Mouse (Mus musculus) embryonic facial prominence, embryonic 13.5 days (tissue): ENCODE data around the gene Hist1h1c. TPM values are rescaled to one million over a fixed set of nuclear protein-coding genes. Genes with fewer than 3 reads are reported as not detected.
"Not testable (repeated sequence)": the region's sequence is repeated elsewhere in the genome, so short reads cannot be mapped to it uniquely, and the experiment has no call there.

ENCODE experiments used
- ATAC-seq: fragments of 200-750 bp; cut with Nextera tagmentation; 2 replicates; pipeline ENCODE4 v1.8.0; 2017; ENCODE audit warnings: low read depth; ENCODE audit not compliant: insufficient number of reproducible peaks, insufficient read depth, low FRiP score, low TSS enrichment
- H3K27ac ChIP-seq: fragments of 300-500 bp; sonication (generic); 2 replicates; pipeline ENCODE4 v1.5.1; 2015; ENCODE audit warnings: moderate library complexity, mild to moderate bottlenecking, inconsistent platforms
- H3K27me3 ChIP-seq: fragments of 300-500 bp; sonication (generic); 2 replicates; pipeline ENCODE4 v1.6.1; 2015; ENCODE audit warnings: mild to moderate bottlenecking, inconsistent platforms
- H3K36me3 ChIP-seq: fragments of 300-500 bp; sonication (generic); 2 replicates; pipeline ENCODE4 v1.6.1; 2015; ENCODE audit warnings: mild to moderate bottlenecking, inconsistent platforms
- H3K4me1 ChIP-seq: fragments of 300-500 bp; sonication (generic); 2 replicates; pipeline ENCODE4 v1.6.1; 2015; ENCODE audit warnings: inconsistent platforms
- H3K4me2 ChIP-seq: fragments of 300-500 bp; sonication (generic); 2 replicates; pipeline ENCODE4 v1.6.1; 2015; ENCODE audit warnings: moderate library complexity, mild to moderate bottlenecking, inconsistent platforms
- H3K4me3 ChIP-seq: fragments of 300-500 bp; sonication (generic); 2 replicates; pipeline ENCODE4 v1.5.1; 2015; ENCODE audit warnings: mild to moderate bottlenecking, inconsistent platforms
- H3K9ac ChIP-seq: fragments of 300-500 bp; sonication (generic); 2 replicates; pipeline ENCODE4 v1.6.1; 2015; ENCODE audit warnings: mild to moderate bottlenecking, inconsistent platforms
- H3K9me3 ChIP-seq: fragments of 300-500 bp; sonication (generic); 2 replicates; pipeline ENCODE4 v1.6.1; 2016; ENCODE audit warnings: inconsistent platforms
- WGBS: fragments of 180-500 bp; shearing (Covaris S2); methylation state at CpG from one replicate; pipeline ENCODE4 v1.1.7; 2015; ENCODE audit warnings: mixed read lengths; 5-methylcytosine and 5-hydroxymethylcytosine counted together
- polyA plus RNA-seq: library from polyadenylated mRNA; unstranded; fragments of >200 nt; fragmentation: Nextera tagmentation; extraction: Ambion mirVana; gene quantifications from 2 replicates; pipeline ENCODE4 v1.2.1, GENCODE M21; 2015

Gene Hist1h1c
- polyA plus RNA-seq, 1 experiment from 2014 or later = 25.0 TPM

GRCm38 (mm10) chr13:23739922-23740252 lies 1.3 kb downstream of the Hist1h1c start:
- Histone ChIP-seq H3K9me3 (no peaks in the 10 kb centered on the region), H3K27ac (peak overlapping the region; percentile 99), H3K9ac (peak overlapping the region; percentile 89), H3K4me3 (peak overlapping the region; percentile 65), H3K4me2 (peak overlapping the region; percentile 97), H3K27me3 (no peaks in the 10 kb centered on the region), H3K4me1 (peaks cover 17% of the 10 kb centered on the region), H3K36me3 (no peaks in the 10 kb centered on the region)
- ATAC-seq = no peak; the same call in 1 of the 2 replicates
- WGBS = 1% methylated on average over 14 of the region's 14 CpGs

- Histone ChIP-seq H3K27ac (peak overlapping the region; percentile 99), H3K4me1 (peaks cover 17% of the 10 kb centered on the region), H3K27me3 (no peaks in the 10 kb centered on the region), H3K4me3 (peak overlapping the region; percentile 65), H3K4me2 (peak overlapping the region; percentile 97), H3K9ac (peak overlapping the region; percentile 89), H3K9me3 (no peaks in the 10 kb centered on the region), H3K36me3 (no peaks in the 10 kb centered on the region)
- no peak for ATAC-seq
- 25% methylated on average over 13 of the region's 13 CpGs for WGBS
These were observed 1.7 kb downstream of the Hist1h1c start for GRCm38 (mm10) chr13:23740256-23740840.

GRCm38 (mm10) chr13:23740910-23741309 lies 2.3 kb downstream of the Hist1h1c start:
- 47% methylated on average over 5 of the region's 5 CpGs for WGBS
- Histone ChIP-seq H3K9ac (no peak overlapping the region), H3K36me3 (no peaks in the 10 kb centered on the region), H3K27ac (peak overlapping the region; percentile 99), H3K9me3 (no peaks in the 10 kb centered on the region), H3K4me1 (peaks cover 17% of the 10 kb centered on the region), H3K4me3 (peak overlapping the region; percentile 65; the same call in 1 of the 2 replicates), H3K4me2 (peak overlapping the region; percentile 97), H3K27me3 (no peaks in the 10 kb centered on the region)
- no peak for ATAC-seq

- Histone ChIP-seq H3K27me3 (no peaks in the 10 kb centered on the region), H3K4me2 (no peak overlapping the region), H3K36me3 (no peaks in the 10 kb centered on the region), H3K4me1 (peaks cover 18% of the 10 kb centered on the region), H3K4me3 (no peak overlapping the region), H3K9me3 (no peaks in the 10 kb centered on the region), H3K27ac (no peak overlapping the region), H3K9ac (no peak overlapping the region)
- ATAC-seq = no peak
These were observed 3.4 kb downstream of the Hist1h1c start for GRCm38 (mm10) chr13:23742007-23742406.

GRCm38 (mm10) chr13:23743215-23743614 lies 4.6 kb downstream of the Hist1h1c start:
- peaks cover 23% of the 10 kb centered on the region for H3K4me1 ChIP-seq
- WGBS = 70% methylated on average over 5 of the region's 5 CpGs
- H3K4me3 ChIP-seq = no peak overlapping the region
- H3K27me3 ChIP-seq = no peaks in the 10 kb centered on the region
- no peaks in the 10 kb centered on the region for H3K36me3 ChIP-seq
- peak overlapping the region; percentile 22; the same call in 1 of the 2 replicates for H3K27ac ChIP-seq
- H3K4me2 ChIP-seq = no peak overlapping the region; the same call in 1 of the 2 replicates
- no peak overlapping the region for H3K9ac ChIP-seq
- ATAC-seq = no peak
- no peaks in the 10 kb centered on the region for H3K9me3 ChIP-seq

- no peak for ATAC-seq
- peak overlapping the region; percentile 57; the same call in 1 of the 2 replicates for H3K9ac ChIP-seq
- WGBS = 37% methylated on average over 4 of the region's 4 CpGs
These were observed 5.4 kb downstream of the Hist1h1c start for GRCm38 (mm10) chr13:23743963-23744362.

GRCm38 (mm10) chr13:23744421-23745380 lies 6.1 kb downstream of the Hist1h1c start:
- peak overlapping the region; percentile 71 for H3K9ac ChIP-seq
- under 1% methylated on average over 16 of the region's 36 CpGs for WGBS

More at GRCm38 (mm10) chr13:23743963-23744362, 5.4 kb downstream of the Hist1h1c start:
- H3K27ac ChIP-seq = peak overlapping the region; percentile 99
- peaks cover 28% of the 10 kb centered on the region for H3K4me1 ChIP-seq
- no peaks in the 10 kb centered on the region for H3K27me3 ChIP-seq
- H3K4me3 ChIP-seq = peak overlapping the region; percentile 48
- H3K36me3 ChIP-seq = no peaks in the 10 kb centered on the region
- H3K9me3 ChIP-seq = no peaks in the 10 kb centered on the region
- H3K4me2 ChIP-seq = peak overlapping the region; percentile 73

GRCm38 (mm10) chr13:23745381-23746161 lies 7.0 kb downstream of the Hist1h1c start, which contains the start of gene Hist1h3c:
Hist1h3c (minus strand) TSS chr13:23745602.
- Histone ChIP-seq H3K27ac (peak within 1 kb of the TSS; percentile 99), H3K4me2 (peak within 1 kb of the TSS; percentile 73), H3K4me1 (peaks cover 28% of the 10 kb centered on the region), H3K27me3 (no peaks in the 10 kb centered on the region), H3K9ac (peak within 1 kb of the TSS; percentile 75), H3K4me3 (peak within 1 kb of the TSS; percentile 48), H3K36me3 (no peaks in the 10 kb centered on the region), H3K9me3 (no peaks in the 10 kb centered on the region)
- under 1% methylated on average over 25 of the region's 28 CpGs for WGBS
- peak; percentile 50; the same call in 1 of the 2 replicates for ATAC-seq

More at GRCm38 (mm10) chr13:23744421-23745380, 6.1 kb downstream of the Hist1h1c start:
- Histone ChIP-seq H3K27ac (peak overlapping the region; percentile 99), H3K36me3 (no peaks in the 10 kb centered on the region), H3K4me2 (peak overlapping the region; percentile 73), H3K4me1 (peaks cover 28% of the 10 kb centered on the region), H3K27me3 (no peaks in the 10 kb centered on the region), H3K4me3 (peak overlapping the region; percentile 48), H3K9me3 (no peaks in the 10 kb centered on the region)
- ATAC-seq = no peak

GRCm38 (mm10) chr13:23746201-23747080 lies 7.8 kb downstream of the Hist1h1c start, which contains the start of gene Hist1h2bb:
Hist1h2bb (plus strand) TSS chr13:23746734.
- WGBS = under 1% methylated on average over 44 of the region's 58 CpGs
- H3K27me3 ChIP-seq, H3K36me3 ChIP-seq, H3K9me3 ChIP-seq: not testable (repeated sequence)
- Histone ChIP-seq H3K4me2 (peak within 1 kb of the TSS; percentile 73), H3K4me1 (peaks cover 28% of the 10 kb centered on the region), H3K27ac (peak within 1 kb of the TSS; percentile 99), H3K9ac (peak within 1 kb of the TSS; percentile 75), H3K4me3 (peak within 1 kb of the TSS; percentile 48)
- peak; percentile 93 for ATAC-seq

- H3K36me3 ChIP-seq = no peaks in the 10 kb centered on the region
- ATAC-seq = no peak
- H3K9me3 ChIP-seq = no peaks in the 10 kb centered on the region
- H3K27ac ChIP-seq = peak overlapping the region; percentile 99
- H3K4me2 ChIP-seq = peak overlapping the region; percentile 73
- WGBS = 3% methylated on average over 13 of the region's 13 CpGs
- peak overlapping the region; percentile 75 for H3K9ac ChIP-seq
- no peaks in the 10 kb centered on the region for H3K27me3 ChIP-seq
- H3K4me3 ChIP-seq = peak overlapping the region; percentile 48
- peaks cover 28% of the 10 kb centered on the region for H3K4me1 ChIP-seq
These were observed 8.7 kb downstream of the Hist1h1c start for GRCm38 (mm10) chr13:23747081-23747891.
